Mouse (Mus musculus) heart, embryonic 15.5 days (tissue): Measurements from ENCODE around the gene Robo2. TPM values are rescaled to one million over a fixed set of nuclear protein-coding genes. Genes with fewer than 3 reads are reported as not detected.

Source experiments
- ATAC-seq: fragments of 200-750 bp; cut with Nextera tagmentation; replicated peaks from 2 replicates; pipeline ENCODE4 v1.8.0; 2017; ENCODE audit warnings: low read depth, moderate TSS enrichment; ENCODE audit not compliant: insufficient number of reproducible peaks, insufficient read depth, low FRiP score
- H3K27ac ChIP-seq: fragments of 300-500 bp; sonication (generic); 2 replicates; pipeline ENCODE4 v1.5.1; 2015; ENCODE audit warnings: mild to moderate bottlenecking, inconsistent platforms
- H3K27me3 ChIP-seq: fragments of 300-500 bp; sonication (generic); 2 replicates; pipeline ENCODE4 v1.6.1; 2015; ENCODE audit warnings: inconsistent platforms
- H3K36me3 ChIP-seq: fragments of 300-500 bp; sonication (generic); 2 replicates; pipeline ENCODE4 v1.6.1; 2015; ENCODE audit warnings: mild to moderate bottlenecking, inconsistent platforms
- H3K4me1 ChIP-seq: fragments of 300-500 bp; sonication (generic); replicated peaks from 2 replicates; pipeline ENCODE4 v1.6.1; 2015; ENCODE audit warnings: inconsistent platforms
- H3K4me2 ChIP-seq: fragments of 300-500 bp; sonication (generic); 2 replicates; pipeline ENCODE4 v1.6.1; 2015; ENCODE audit warnings: inconsistent platforms, mild to moderate bottlenecking, moderate library complexity
- H3K4me3 ChIP-seq: fragments of 300-500 bp; sonication (generic); 2 replicates; pipeline ENCODE4 v1.5.1; 2015; ENCODE audit warnings: mild to moderate bottlenecking, inconsistent platforms
- H3K9ac ChIP-seq: fragments of 300-500 bp; sonication (generic); 2 replicates; pipeline ENCODE4 v1.6.1; 2015; ENCODE audit warnings: mild to moderate bottlenecking, inconsistent platforms
- H3K9me3 ChIP-seq: fragments of 300-500 bp; sonication (generic); replicated peaks from 2 replicates; pipeline ENCODE4 v1.6.1; 2016; ENCODE audit warnings: inconsistent platforms
- WGBS: fragments of 180-500 bp; shearing (Covaris S2); methylation state at CpG from one replicate; pipeline ENCODE4 v1.1.7; 2015; ENCODE audit warnings: mixed read lengths; 5-methylcytosine and 5-hydroxymethylcytosine counted together
- polyA plus RNA-seq: library from polyadenylated mRNA; unstranded; fragments of >200 nt; fragmentation: Nextera tagmentation; extraction: Ambion mirVana; gene quantifications from 2 replicates; pipeline ENCODE4 v1.2.1, GENCODE M21; 2015

The Robo2 gene
- polyA plus RNA-seq, 1 experiment from 2014 or later = 7.1 TPM

DNA sequence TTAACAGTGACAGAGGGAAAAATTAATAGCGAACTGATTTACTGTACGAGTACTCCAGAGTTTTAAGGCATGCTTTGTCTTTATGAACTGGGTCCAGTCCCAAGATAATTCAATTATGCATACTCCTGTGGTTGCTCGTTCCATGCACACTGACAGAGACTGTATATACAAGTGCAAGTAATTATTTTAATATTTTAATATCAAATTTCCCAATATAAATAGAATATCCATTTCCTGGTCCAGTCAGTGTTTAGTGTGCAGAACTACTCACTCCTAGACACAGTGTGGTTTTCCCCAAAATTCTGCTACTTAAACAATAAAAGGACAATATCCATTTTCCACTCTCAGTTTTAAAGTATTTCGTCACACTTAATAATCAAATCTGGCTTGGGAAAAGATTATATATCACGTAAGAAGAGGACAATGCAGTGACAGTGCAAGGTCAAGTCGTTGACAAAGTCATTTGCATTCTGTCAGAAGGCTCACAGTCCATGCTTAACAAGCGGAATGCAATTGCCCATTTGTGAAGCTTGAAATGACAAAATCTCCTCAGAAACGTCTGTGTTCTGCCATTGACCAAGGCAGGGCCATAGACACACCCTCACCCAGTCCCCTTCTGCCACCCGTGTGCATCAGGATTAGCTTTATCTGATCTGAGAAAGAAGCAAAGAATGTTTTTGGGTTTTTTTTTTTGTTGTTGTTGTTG, 89.8 kb downstream of the Robo2 start:
- Histone ChIP-seq H3K27me3 (no peaks in the 10 kb centered on the region), H3K4me3 (no peak overlapping the region), H3K4me2 (no peak overlapping the region), H3K9ac (no peak overlapping the region), H3K27ac (no peak overlapping the region), H3K9me3 (no peaks in the 10 kb centered on the region), H3K4me1 (no peaks in the 10 kb centered on the region), H3K36me3 (no peaks in the 10 kb centered on the region)
- no peak for ATAC-seq
- WGBS = 68% methylated on average over 9 of the region's 9 CpGs

DNA sequence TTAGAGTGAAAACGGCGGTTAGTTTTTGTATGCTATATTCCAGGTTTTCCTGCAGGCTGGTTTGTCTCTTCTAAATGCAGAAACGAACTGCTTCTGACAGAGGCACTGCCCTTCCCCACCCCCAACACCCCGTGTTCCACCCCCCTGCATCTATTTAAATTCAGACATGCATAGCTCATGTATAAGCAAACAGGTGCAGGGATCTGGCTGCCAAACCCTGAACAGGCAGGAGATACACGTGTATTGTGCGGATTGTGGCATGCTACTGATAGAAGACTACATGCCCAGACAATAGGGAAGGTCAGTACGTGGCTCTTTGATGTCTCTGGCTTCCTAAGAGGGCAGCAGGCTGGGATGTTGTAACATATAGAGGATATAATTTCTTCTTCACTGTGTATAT, 95.5 kb downstream of the Robo2 start:
- H3K4me1 ChIP-seq = no peaks in the 10 kb centered on the region
- no peaks in the 10 kb centered on the region for H3K9me3 ChIP-seq
- H3K27ac ChIP-seq = no peak overlapping the region
- no peaks in the 10 kb centered on the region for H3K36me3 ChIP-seq
- no peak overlapping the region for H3K4me2 ChIP-seq
- H3K27me3 ChIP-seq = no peaks in the 10 kb centered on the region
- WGBS = 52% methylated on average over 7 of the region's 7 CpGs
- H3K4me3 ChIP-seq = no peak overlapping the region
- no peak overlapping the region for H3K9ac ChIP-seq
- ATAC-seq = no peak

DNA sequence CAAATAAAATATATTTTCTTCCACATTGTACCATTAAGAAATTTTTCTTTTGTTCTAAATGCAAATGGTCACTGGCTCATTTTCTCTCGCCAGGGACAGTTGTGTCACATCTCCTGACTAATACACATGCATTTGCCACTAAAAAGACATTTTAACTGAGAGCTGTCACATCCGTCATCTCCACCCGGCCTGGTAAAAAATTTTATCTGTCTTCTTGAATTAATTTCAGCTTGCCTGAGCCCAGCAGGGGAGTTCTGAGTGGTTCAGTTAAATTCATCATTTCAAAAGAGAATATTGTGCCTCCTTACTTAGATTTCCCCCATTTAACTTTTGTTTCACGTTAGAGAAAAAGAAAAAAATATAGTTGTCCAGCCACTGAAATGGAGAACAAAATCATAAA, 98.4 kb downstream of the Robo2 start:
- H3K9ac ChIP-seq = no peak overlapping the region
- H3K4me1 ChIP-seq = no peaks in the 10 kb centered on the region
- ATAC-seq = no peak
- no peak overlapping the region for H3K4me3 ChIP-seq
- H3K9me3 ChIP-seq = no peaks in the 10 kb centered on the region
- 61% methylated on average over 4 of the region's 4 CpGs for WGBS
- no peaks in the 10 kb centered on the region for H3K27me3 ChIP-seq
- no peak overlapping the region for H3K4me2 ChIP-seq
- no peaks in the 10 kb centered on the region for H3K36me3 ChIP-seq
- no peak overlapping the region for H3K27ac ChIP-seq

DNA sequence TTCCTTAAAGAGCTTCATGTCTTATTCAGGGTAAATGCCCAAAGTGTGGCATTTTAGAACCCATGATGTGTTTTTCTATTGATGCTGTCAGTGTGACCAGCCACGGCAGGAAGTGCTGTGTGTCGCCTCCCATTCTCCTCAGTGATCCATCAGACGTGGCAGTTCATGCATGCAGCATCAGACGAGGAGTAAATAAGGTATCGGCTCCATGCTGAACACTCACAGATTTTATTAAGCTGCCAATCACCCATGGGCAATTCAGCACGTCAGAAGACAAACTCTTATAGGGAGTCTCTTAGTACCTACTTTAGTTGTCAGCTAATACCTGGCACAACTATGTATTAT, 104.1 kb downstream of the Robo2 start:
- no peak overlapping the region for H3K4me3 ChIP-seq
- no peak overlapping the region for H3K27ac ChIP-seq
- no peaks in the 10 kb centered on the region for H3K9me3 ChIP-seq
- no peaks in the 10 kb centered on the region for H3K36me3 ChIP-seq
- no peaks in the 10 kb centered on the region for H3K27me3 ChIP-seq
- no peak overlapping the region for H3K9ac ChIP-seq
- WGBS = 64% methylated on average over 6 of the region's 6 CpGs
- no peak for ATAC-seq
- no peaks in the 10 kb centered on the region for H3K4me1 ChIP-seq
- no peak overlapping the region for H3K4me2 ChIP-seq

DNA sequence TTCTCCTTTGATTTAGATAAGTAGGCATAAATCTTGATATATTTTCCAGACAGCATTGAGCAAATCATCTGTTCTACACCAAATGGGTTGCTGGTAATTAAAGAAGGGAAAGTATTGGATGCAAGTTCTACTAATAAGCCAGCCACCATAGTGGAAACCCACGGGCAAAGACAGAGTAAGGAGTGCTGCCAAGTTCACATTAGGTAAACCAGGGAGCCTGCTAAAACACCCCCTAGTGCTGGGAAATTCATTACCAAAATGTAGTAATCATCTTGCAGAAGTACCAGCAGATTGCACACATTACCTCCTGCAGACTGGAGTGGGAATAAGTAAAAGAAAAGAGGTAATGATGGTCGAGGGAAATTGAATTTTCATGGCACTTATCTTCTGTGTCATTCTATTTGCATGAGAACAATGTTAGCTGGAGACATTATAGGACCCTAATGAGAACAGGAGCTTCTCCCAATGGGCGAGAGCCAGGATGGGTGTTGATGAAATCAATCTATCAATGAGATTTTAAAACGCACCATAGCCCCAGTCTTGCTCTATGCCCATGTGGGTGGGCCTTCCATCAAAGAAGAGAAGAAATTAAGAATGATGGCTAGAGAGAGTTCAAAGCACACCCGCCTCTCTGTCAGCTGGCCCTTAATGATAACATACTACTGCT, 104.6 kb downstream of the Robo2 start:
- Histone ChIP-seq H3K4me3 (no peak overlapping the region), H3K27ac (no peak overlapping the region), H3K4me2 (no peak overlapping the region), H3K27me3 (no peaks in the 10 kb centered on the region), H3K9me3 (no peaks in the 10 kb centered on the region), H3K36me3 (no peaks in the 10 kb centered on the region), H3K4me1 (no peaks in the 10 kb centered on the region), H3K9ac (no peak overlapping the region)
- WGBS = 73% methylated on average over 5 of the region's 5 CpGs
- ATAC-seq = no peak

DNA sequence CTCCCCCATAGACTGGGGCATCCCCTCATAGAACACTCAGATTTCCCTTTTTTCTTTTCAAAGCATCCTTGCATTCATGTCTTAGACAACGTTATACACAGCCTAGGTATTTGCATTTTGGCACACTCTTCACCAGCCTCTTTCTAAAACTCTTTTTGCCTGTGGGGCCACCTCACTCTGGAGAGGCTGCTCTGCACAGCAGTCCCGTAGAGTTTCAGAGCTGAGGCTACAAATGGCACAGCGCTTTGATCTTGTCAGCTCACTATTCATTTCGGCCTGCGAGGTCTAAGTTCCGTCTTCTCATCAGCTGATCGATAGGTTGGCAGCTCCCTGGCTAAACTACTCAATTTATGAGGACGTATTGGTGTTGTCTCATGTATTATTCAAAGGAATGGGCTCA, 123.7 kb downstream of the Robo2 start:
- no peak for ATAC-seq
- WGBS = 79% methylated on average over 8 of the region's 8 CpGs
- H3K4me1 ChIP-seq = no peaks in the 10 kb centered on the region
- no peak overlapping the region for H3K4me3 ChIP-seq
- no peaks in the 10 kb centered on the region for H3K9me3 ChIP-seq
- H3K27me3 ChIP-seq = no peaks in the 10 kb centered on the region
- H3K4me2 ChIP-seq = no peak overlapping the region
- H3K9ac ChIP-seq = no peak overlapping the region
- H3K27ac ChIP-seq = no peak overlapping the region
- H3K36me3 ChIP-seq = no peaks in the 10 kb centered on the region

DNA sequence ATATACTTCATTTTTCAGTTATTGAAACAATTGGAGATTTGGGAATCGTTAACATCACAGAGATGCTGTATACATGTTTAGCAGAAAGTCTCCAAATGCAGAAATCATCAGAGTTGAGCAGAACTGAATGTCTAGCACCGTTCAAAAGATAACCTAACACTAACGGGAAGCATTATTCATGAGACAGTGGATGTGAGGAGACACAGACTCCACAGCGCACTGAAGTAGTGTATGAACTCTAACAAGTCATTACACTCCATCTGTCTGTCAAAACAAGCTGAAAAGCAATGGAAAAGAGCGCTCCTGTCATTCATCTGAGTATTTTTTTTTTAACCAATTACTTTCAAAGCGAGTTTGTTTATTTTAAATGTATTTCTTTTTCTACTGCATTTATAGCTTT, 129.1 kb downstream of the Robo2 start:
- Histone ChIP-seq H3K4me2 (no peak overlapping the region), H3K4me3 (no peak overlapping the region), H3K4me1 (no peaks in the 10 kb centered on the region), H3K36me3 (no peaks in the 10 kb centered on the region), H3K27ac (no peak overlapping the region), H3K9ac (no peak overlapping the region), H3K9me3 (no peaks in the 10 kb centered on the region), H3K27me3 (no peaks in the 10 kb centered on the region)
- ATAC-seq = no peak
- WGBS = 65% methylated on average over 6 of the region's 6 CpGs

DNA sequence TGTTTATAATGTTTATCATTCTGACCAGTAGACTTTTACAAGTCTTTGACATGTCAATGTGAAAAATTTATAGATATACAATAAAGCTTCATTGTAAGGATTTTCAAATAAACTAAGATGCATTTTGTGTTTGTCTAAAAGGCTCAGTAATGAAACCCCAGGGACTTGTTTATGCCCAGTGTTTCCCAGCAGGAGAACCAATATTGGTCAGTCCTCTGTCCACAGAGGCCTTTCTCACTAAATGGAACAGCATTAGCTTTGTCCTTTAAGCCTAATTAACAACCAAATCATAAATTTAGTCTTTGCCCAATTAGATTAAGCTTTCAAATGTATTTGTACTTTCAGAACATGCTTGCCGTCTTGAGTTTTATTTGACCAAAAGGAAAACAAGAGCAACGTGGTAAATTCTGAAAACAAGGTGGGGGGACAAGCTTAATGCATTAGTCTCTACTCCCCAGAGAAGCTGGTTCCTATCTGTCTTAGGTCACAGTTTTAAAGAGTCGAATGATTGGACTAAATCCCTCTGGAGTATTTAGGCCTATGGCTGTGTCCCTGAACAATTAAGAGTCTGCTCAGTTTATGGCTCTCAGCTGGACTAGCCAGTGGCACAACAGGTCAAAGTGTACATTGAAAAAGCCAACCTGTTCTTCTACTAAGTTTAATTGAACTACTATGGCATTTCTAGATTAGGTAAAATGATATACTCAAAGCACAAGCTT, 134.6 kb downstream of the Robo2 start:
- H3K9me3 ChIP-seq = no peaks in the 10 kb centered on the region
- H3K4me2 ChIP-seq = no peak overlapping the region
- no peak overlapping the region for H3K4me3 ChIP-seq
- no peaks in the 10 kb centered on the region for H3K36me3 ChIP-seq
- H3K4me1 ChIP-seq = no peaks in the 10 kb centered on the region
- no peak overlapping the region for H3K27ac ChIP-seq
- no peak for ATAC-seq
- H3K9ac ChIP-seq = no peak overlapping the region
- WGBS = 69% methylated on average over 3 of the region's 3 CpGs
- H3K27me3 ChIP-seq = no peaks in the 10 kb centered on the region

DNA sequence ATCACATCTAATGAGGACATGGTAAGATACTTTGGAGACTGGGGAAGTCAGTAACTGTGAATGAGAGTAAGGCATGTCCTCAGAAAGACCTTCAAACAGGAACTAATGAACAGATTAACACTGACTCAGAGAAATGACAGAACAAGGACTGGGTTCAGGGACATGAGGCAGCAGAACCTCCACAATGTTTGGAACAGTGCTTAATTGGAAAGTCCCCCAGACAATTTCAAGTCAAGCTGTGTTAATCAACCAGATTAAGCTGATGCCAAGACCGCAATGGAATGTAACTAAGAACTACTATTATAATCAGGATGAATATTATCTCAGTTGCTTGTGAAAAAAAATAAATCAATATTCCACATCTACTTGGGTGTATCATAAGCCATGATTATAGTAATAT, 137.0 kb downstream of the Robo2 start:
- Histone ChIP-seq H3K4me3 (no peak overlapping the region), H3K27me3 (no peaks in the 10 kb centered on the region), H3K9ac (no peak overlapping the region), H3K4me1 (no peaks in the 10 kb centered on the region), H3K27ac (no peak overlapping the region), H3K4me2 (no peak overlapping the region), H3K9me3 (no peaks in the 10 kb centered on the region), H3K36me3 (no peaks in the 10 kb centered on the region)
- ATAC-seq = no peak
- 86% methylated on average over 1 of the region's 1 CpGs for WGBS

DNA sequence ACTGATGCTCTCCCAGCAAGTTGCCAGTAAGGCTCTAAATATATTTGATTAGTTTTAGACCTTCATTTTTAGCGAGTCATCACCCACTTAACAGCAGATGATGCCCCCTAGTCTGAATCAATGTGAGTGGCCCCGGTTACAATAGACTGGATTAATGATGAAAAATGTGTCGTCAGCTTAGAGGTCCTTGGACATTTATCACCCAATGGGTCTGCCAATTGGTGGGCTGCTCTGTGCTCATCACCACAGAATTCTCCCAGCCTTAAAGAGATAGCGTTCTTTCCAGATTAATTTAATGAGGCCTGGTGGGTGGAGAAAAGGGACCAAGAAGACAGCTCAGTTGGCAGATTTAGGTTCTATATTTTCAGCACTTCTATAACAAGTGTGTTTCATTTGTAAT, 138.6 kb downstream of the Robo2 start:
- Histone ChIP-seq H3K36me3 (no peaks in the 10 kb centered on the region), H3K27me3 (no peaks in the 10 kb centered on the region), H3K4me2 (no peak overlapping the region), H3K4me1 (no peaks in the 10 kb centered on the region), H3K9me3 (no peaks in the 10 kb centered on the region), H3K9ac (no peak overlapping the region), H3K27ac (no peak overlapping the region), H3K4me3 (no peak overlapping the region)
- 44% methylated on average over 4 of the region's 4 CpGs for WGBS
- no peak for ATAC-seq

DNA sequence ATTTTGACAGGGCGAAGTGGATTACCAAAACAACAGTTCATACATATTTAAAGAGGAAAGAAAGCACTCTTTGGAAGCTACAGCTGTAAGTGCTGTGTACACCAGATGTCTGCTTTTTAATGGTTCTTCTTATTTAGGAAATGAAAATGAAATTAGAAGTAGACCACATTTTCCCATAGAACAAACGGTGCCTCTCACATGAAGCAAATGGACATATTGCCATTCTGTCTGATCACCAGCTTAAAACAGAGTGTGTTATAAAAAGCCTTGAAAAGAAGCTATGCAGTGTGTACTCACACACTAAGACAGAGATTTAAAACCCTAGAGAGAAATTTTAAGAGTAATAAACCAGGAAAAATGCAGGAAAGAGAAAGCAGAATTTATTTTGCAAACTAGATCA, 153.4 kb downstream of the Robo2 start:
- no peak for ATAC-seq
- WGBS = 84% methylated on average over 2 of the region's 2 CpGs
- no peak overlapping the region for H3K9ac ChIP-seq
- H3K4me3 ChIP-seq = no peak overlapping the region
- H3K36me3 ChIP-seq = no peaks in the 10 kb centered on the region
- H3K4me1 ChIP-seq = no peaks in the 10 kb centered on the region
- H3K4me2 ChIP-seq = no peak overlapping the region
- H3K9me3 ChIP-seq = no peaks in the 10 kb centered on the region
- H3K27ac ChIP-seq = no peak overlapping the region
- H3K27me3 ChIP-seq = no peaks in the 10 kb centered on the region

DNA sequence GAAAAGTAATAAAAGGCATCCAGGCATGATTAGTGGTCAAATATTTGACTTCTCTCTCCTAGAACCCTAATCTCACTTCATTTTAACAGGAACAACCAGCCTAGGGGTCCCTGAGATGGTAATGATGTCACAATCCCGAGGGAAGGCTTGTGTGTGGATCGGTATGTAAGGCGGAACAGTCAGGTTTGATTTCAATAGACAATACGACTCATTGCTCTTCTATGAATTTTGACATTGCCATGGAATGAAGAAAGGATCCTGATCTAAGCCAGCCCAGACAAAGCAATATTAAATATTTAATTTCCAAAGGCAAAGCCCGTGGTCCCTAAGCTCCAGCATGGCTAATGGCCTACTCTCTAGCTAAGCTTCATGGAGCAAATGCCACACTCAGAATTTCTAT, 167.2 kb downstream of the Robo2 start:
- H3K36me3 ChIP-seq = no peaks in the 10 kb centered on the region
- 90% methylated on average over 5 of the region's 5 CpGs for WGBS
- no peak overlapping the region for H3K27ac ChIP-seq
- no peak overlapping the region for H3K4me3 ChIP-seq
- H3K4me2 ChIP-seq = no peak overlapping the region
- no peaks in the 10 kb centered on the region for H3K27me3 ChIP-seq
- H3K4me1 ChIP-seq = no peaks in the 10 kb centered on the region
- H3K9me3 ChIP-seq = no peaks in the 10 kb centered on the region
- ATAC-seq = no peak
- H3K9ac ChIP-seq = no peak overlapping the region
